16 mouse cellular contexts compared by ENCODE assay signal in genomic region chr5:118556387-118556937, GRCm38 (mm10). TPM values are rescaled to one million over a fixed set of nuclear protein-coding genes. Genes with fewer than 3 reads are reported as not detected.
DNase-seq lines count a peak whose midpoint lies in the region; ATAC-seq and TF ChIP-seq lines count a peak whose summit lies in the region.
"Had no signal": no experiment of that assay in that cellular context is flagged by ENCODE, and none has a peak within 500 bp of the region (broad histone marks: within the 10 kb centered on the region; RNA-seq: fewer than 3 reads in every experiment).

No protein-coding gene starts in this region.

- peaks cover 11% of the 10 kb centered on the region for H3K4me1 ChIP-seq in heart, embryonic 11.5 days (ENCODE audit: control insufficient read depth, insufficient read depth, low read length)
- peaks cover 0 to 15% of the 10 kb centered on the region in 2 experiments; a peak in 2 of 4 replicates for H3K4me1 ChIP-seq in MEL (ENCODE audit: control insufficient read depth in 1 of 2, insufficient read depth in 2 of 2, low read length in 2 of 2)
- H3K4me1 ChIP-seq in intestine, embryonic 15.5 days (replicated peaks): peaks cover 5% of the 10 kb centered on the region
- H3K4me1 ChIP-seq in kidney, embryonic 15.5 days: peaks cover 14% of the 10 kb centered on the region

- no peaks in the 10 kb centered on the region for H3K9me3 ChIP-seq in heart, embryonic 11.5 days (replicated peaks; ENCODE audit: control insufficient read depth, low read length)
- no peaks in the 10 kb centered on the region for H3K9me3 ChIP-seq in MEL (replicated peaks; ENCODE audit: insufficient read depth, low read length)
- no peaks in the 10 kb centered on the region for H3K9me3 ChIP-seq in intestine, embryonic 15.5 days
- H3K9me3 ChIP-seq in kidney, embryonic 15.5 days (replicated peaks): no peaks in the 10 kb centered on the region

- TF ChIP-seq EP300 in MEL (IDR thresholded peaks at IDR 0.05; ENCODE audit: low read depth in 1 of 2, low read length in 2 of 2): peak; percentile 46 to 71

- peaks cover 17% of the 10 kb centered on the region for H3K79me2 ChIP-seq in MEL (ENCODE audit: control insufficient read depth, insufficient read depth, low read length, poor library complexity)
- H3K79me2 ChIP-seq in macrophage (ENCODE audit: inconsistent target): peaks cover 7% of the 10 kb centered on the region

- H3K9ac ChIP-seq in heart, embryonic 11.5 days (ENCODE audit: low read depth, low read length): 0 out of 2 replicates have a peak overlapping the region, but pooled peaks have one; percentile 6
- H3K9ac ChIP-seq in MEL (ENCODE audit: control insufficient read depth, low read depth, low read length, poor library complexity, severe bottlenecking): peak overlapping the region; percentile 62
- no peak overlapping the region for H3K9ac ChIP-seq in intestine, embryonic 15.5 days
- no peak overlapping the region for H3K9ac ChIP-seq in kidney, embryonic 15.5 days

- no peak for TF ChIP-seq CTCF in MEL (IDR thresholded peaks at IDR 0.05 in 2 of 3, conservative IDR thresholded peaks at IDR 0.05 in 1 of 3; ENCODE audit: control insufficient read depth in 1 of 3, insufficient read depth in 1 of 3, low read depth in 2 of 3, low read length in 3 of 3, poor library complexity in 1 of 3, severe bottlenecking in 1 of 3)

- no peaks in the 10 kb centered on the region; the same call in 1 of the 2 replicates for H3K27me3 ChIP-seq in heart, embryonic 11.5 days (ENCODE audit: control insufficient read depth, insufficient read depth, low read length)
- no peaks in the 10 kb centered on the region for H3K27me3 ChIP-seq in MEL (ENCODE audit: control insufficient read depth in 1 of 2, insufficient read depth in 2 of 2, low read length in 2 of 2)
- H3K27me3 ChIP-seq in intestine, embryonic 15.5 days (replicated peaks): no peaks in the 10 kb centered on the region
- H3K27me3 ChIP-seq in kidney, embryonic 15.5 days: peaks cover 28% of the 10 kb centered on the region

- 10% methylated on average over 12 of the region's 12 CpGs for WGBS in heart, embryonic 11.5 days (ENCODE audit: insufficient replicate concordance)
- WGBS in intestine, embryonic 15.5 days: 21% methylated on average over 12 of the region's 12 CpGs
- WGBS in macrophage (ENCODE audit: missing documents): 7% methylated on average over 12 of the region's 12 CpGs
- whole genome bisulfite sequencing in kidney, embryonic 15.5 days: 36% methylated on average over 12 of the region's 12 CpGs

- H3K27ac ChIP-seq in heart, embryonic 11.5 days (ENCODE audit: low read depth, low read length): no peak overlapping the region
- H3K27ac ChIP-seq in MEL (ENCODE audit: control insufficient read depth, low read depth, low read length): peak overlapping the region; percentile 73
- H3K27ac ChIP-seq in intestine, embryonic 15.5 days: no peak overlapping the region
- peak overlapping the region; percentile 50 for H3K27ac ChIP-seq in macrophage
- H3K27ac ChIP-seq in kidney, embryonic 15.5 days: no peak overlapping the region
- H3K27ac ChIP-seq: forebrain, embryonic 10.5 days had no signal

- no peaks in the 10 kb centered on the region for H3K36me3 ChIP-seq in heart, embryonic 11.5 days (ENCODE audit: control insufficient read depth, insufficient read depth, low read length)
- H3K36me3 ChIP-seq in MEL (ENCODE audit: control insufficient read depth in 1 of 2, insufficient read depth in 2 of 2, low read length in 2 of 2): peaks cover 0 to 8% of the 10 kb centered on the region in 2 experiments; a peak in 1 of 4 replicates
- no peaks in the 10 kb centered on the region for H3K36me3 ChIP-seq in intestine, embryonic 15.5 days
- no peaks in the 10 kb centered on the region for H3K36me3 ChIP-seq in macrophage (ENCODE audit: inconsistent target)
- no peaks in the 10 kb centered on the region for H3K36me3 ChIP-seq in kidney, embryonic 15.5 days
- H3K36me3 ChIP-seq: forebrain, embryonic 10.5 days had no signal

- peak overlapping the region; percentile 17 for H3K4me2 ChIP-seq in heart, embryonic 11.5 days
- H3K4me2 ChIP-seq in intestine, embryonic 15.5 days (replicated peaks): peak overlapping the region; percentile 6; the same call in 1 of the 2 replicates
- H3K4me2 ChIP-seq in kidney, embryonic 15.5 days: no peak overlapping the region
- H3K4me2 ChIP-seq: midbrain, embryonic 11.5 days had no signal

- no peak for TF ChIP-seq POLR2A in MEL (IDR thresholded peaks at IDR 0.05; ENCODE audit: control insufficient read depth in 1 of 2, insufficient read depth in 1 of 2, low read depth in 1 of 2, low read length in 2 of 2, poor library complexity in 1 of 2)

- no peak overlapping the region for H3K4me3 ChIP-seq in heart, embryonic 11.5 days (ENCODE audit: low read depth, low read length)
- H3K4me3 ChIP-seq in MEL (ENCODE audit: control insufficient read depth in 1 of 2, insufficient read depth in 1 of 2, low read depth in 2 of 2, low read length in 2 of 2) (peak overlapping the region; percentile 53 to 55), macrophage (ENCODE audit: inconsistent target) (no peak overlapping the region)
- no peak overlapping the region for H3K4me3 ChIP-seq in intestine, embryonic 15.5 days (replicated peaks)
- no peak overlapping the region for H3K4me3 ChIP-seq in kidney, embryonic 15.5 days (replicated peaks)
- H3K4me3 ChIP-seq: forebrain, embryonic 10.5 days had no signal

- DNase-seq in heart, adult 9 months (ENCODE audit: low spot score in 2 of 2): no peak
- DNase-seq in MEL (ENCODE audit: low read depth, low spot score): peak; percentile 74
- DNase-seq in layer of hippocampus, adult 9-10 months (ENCODE audit: low spot score): no peak
- DNase-seq in kidney, adult 11 months: no peak
- DNase-seq: adrenal gland, postnatal 36 days; cerebellum, adult 2 months; heart, postnatal 10 days; lung, adult 2 months; spleen, adult 18-20 months had no signal

- TF ChIP-seq RAD21 in MEL (IDR thresholded peaks at IDR 0.05; ENCODE audit: low read depth, low read length): no peak

- ATAC-seq in heart, embryonic 11.5 days (replicated peaks; ENCODE audit: insufficient number of reproducible peaks, low FRiP score, low TSS enrichment): no peak
- ATAC-seq in intestine, embryonic 15.5 days: no peak
- no peak for ATAC-seq in kidney, embryonic 15.5 days (replicated peaks; ENCODE audit: low FRiP score)
- ATAC-seq: inflammation-experienced regulatory T-cells, adult 6 months had no signal

TF ChIP-seq in MEL, 35 proteins besides CTCF, POLR2A, EP300 and RAD21:
- TF ChIP-seq JUND (IDR thresholded peaks at IDR 0.05; ENCODE audit: low read depth, low read length) (no peak), MAX (IDR thresholded peaks at IDR 0.05; ENCODE audit: low read length) (no peak), GATA1 (IDR thresholded peaks at IDR 0.05; ENCODE audit: low read depth, low read length) (peak; percentile 88), MEF2A (IDR thresholded peaks at IDR 0.05; ENCODE audit: extremely low read depth, insufficient replicate concordance, low read depth, low read length, poor library complexity, severe bottlenecking) (no peak), SMC3 (IDR thresholded peaks at IDR 0.05; ENCODE audit: low read depth, low read length) (0 out of 2 replicates have a peak, but pooled peaks have one; percentile 5), TAL1 (IDR thresholded peaks at IDR 0.05; ENCODE audit: low read length) (no peak), CHD1 (IDR thresholded peaks at IDR 0.05; ENCODE audit: low read depth, low read length) (no peak), GABPA (IDR thresholded peaks at IDR 0.05; ENCODE audit: low read depth, low read length) (no peak), MYB (IDR thresholded peaks at IDR 0.05; ENCODE audit: low read depth, low read length) (no peak), BHLHE40 (IDR thresholded peaks at IDR 0.05; ENCODE audit: borderline replicate concordance, low read depth, low read length) (no peak), ZKSCAN1 (IDR thresholded peaks at IDR 0.05; ENCODE audit: low read depth, low read length) (peak; percentile 94), MAZ (IDR thresholded peaks at IDR 0.05; ENCODE audit: low read depth, low read length) (no peak), ZNF384 (IDR thresholded peaks at IDR 0.05; ENCODE audit: low read depth, low read length) (no peak), ZC3H11A (IDR thresholded peaks at IDR 0.05; ENCODE audit: low read depth, low read length) (no peak), NRF1 (IDR thresholded peaks at IDR 0.05; ENCODE audit: insufficient read depth, low read depth, low read length, poor library complexity, severe bottlenecking) (no peak), ELF1 (IDR thresholded peaks at IDR 0.05; ENCODE audit: low read depth, low read length) (no peak), POLR2AphosphoS5 (IDR thresholded peaks at IDR 0.05; ENCODE audit: borderline replicate concordance, low read depth, low read length) (no peak), TCF12 (IDR thresholded peaks at IDR 0.05; ENCODE audit: low read depth, low read length) (peak; percentile 49), MAFK (IDR thresholded peaks at IDR 0.05; ENCODE audit: borderline replicate concordance, low read depth, low read length) (no peak), ETS1 (IDR thresholded peaks at IDR 0.05; ENCODE audit: low read depth, low read length) (peak; percentile 92), NELFE (IDR thresholded peaks at IDR 0.05; ENCODE audit: low read depth, low read length) (no peak), RCOR1 (IDR thresholded peaks at IDR 0.05; ENCODE audit: low read depth, low read length) (peak; percentile 80), HCFC1 (IDR thresholded peaks at IDR 0.05; ENCODE audit: low read depth, low read length) (no peak; the same call in 1 of the 2 replicates)
TF ChIP-seq in MEL: peak in this region for 6.

RNA-seq across cellular contexts. Expression of gene Med13l, which starts 4.0 kb away (rescaled TPM):
- 9.4 and 9.7 TPM in 2 replicates for polyA plus RNA-seq in heart, embryonic 11.5 days (2014; fragmentation: Nextera tagmentation; extraction: Ambion mirVana)
- 13.4 and 13.8 TPM in 2 replicates for total RNA-seq in MEL (2012; rRNA removed)
- polyA plus RNA-seq in MEL (2012; ENCODE audit: insufficient read depth in 1 of 2, insufficient read length in 2 of 2, low read depth in 1 of 2, low replicate concordance in 2 of 2, missing spikeins in 1 of 2) (10 to 100 TPM in 1 of 2 experiments, not detected in 1; 16.1 TPM), macrophage (2018) (10.0 to 13.9 TPM (median 13.2 TPM) in 3 replicates)
- polyA plus RNA-seq in intestine, embryonic 15.5 days (2015; fragmentation: Nextera tagmentation; extraction: Ambion mirVana): 9.7 and 10.0 TPM in 2 replicates
- total RNA-seq in macrophage (2018; cell fraction: chromatin; rRNA removed): 100 to 1,000 TPM; 120 to 443 (median 144) TPM
- 10 to 100 TPM; 27.9 to 64.0 (median 33.9) TPM for total RNA-seq in macrophage (2018; cell fraction: cytosol; rRNA removed)
- total RNA-seq in macrophage (2018; cell fraction: nucleus; rRNA removed): 100 to 1,000 TPM in 21 of 26 experiments, 10 to 100 TPM in 5; 76.5 to 395 (median 107) TPM
- 8.5 and 10.2 TPM in 2 replicates for polyA plus RNA-seq in kidney, embryonic 15.5 days (2015; fragmentation: Nextera tagmentation; extraction: Ambion mirVana)

Comparison
In these comparisons a context has a peak if more than half of its experiments do, and no peak if none do; other contexts are left out.
1. H3K27ac ChIP-seq: peak in MEL (single experiment) and macrophage (single experiment); none in heart, embryonic 11.5 days (single experiment), intestine, embryonic 15.5 days (single experiment) and kidney, embryonic 15.5 days (single experiment).
2. H3K4me3 ChIP-seq: peak in MEL (2 of 2); none in heart, embryonic 11.5 days (single experiment), intestine, embryonic 15.5 days (single experiment), macrophage (single experiment) and kidney, embryonic 15.5 days (single experiment).
3. H3K9ac ChIP-seq: peak in heart, embryonic 11.5 days (single experiment) and MEL (single experiment); none in intestine, embryonic 15.5 days (single experiment) and kidney, embryonic 15.5 days (single experiment).